Mouse (Mus musculus) liver, postnatal 0 days (tissue): ENCODE data around the gene Pum2.

ENCODE experiments used
- CTCF ChIP-seq: sonication (generic); IDR thresholded peaks from 2 replicates; pipeline ENCODE4 v1.5.1; 2016; ENCODE audit warnings: antibody characterized with exemption, low read depth
- EP300 ChIP-seq: IDR thresholded peaks from 2 replicates; pipeline ENCODE4 v1.6.1; 2016; ENCODE audit warnings: antibody characterized with exemption, low read depth, mild to moderate bottlenecking

DNA sequence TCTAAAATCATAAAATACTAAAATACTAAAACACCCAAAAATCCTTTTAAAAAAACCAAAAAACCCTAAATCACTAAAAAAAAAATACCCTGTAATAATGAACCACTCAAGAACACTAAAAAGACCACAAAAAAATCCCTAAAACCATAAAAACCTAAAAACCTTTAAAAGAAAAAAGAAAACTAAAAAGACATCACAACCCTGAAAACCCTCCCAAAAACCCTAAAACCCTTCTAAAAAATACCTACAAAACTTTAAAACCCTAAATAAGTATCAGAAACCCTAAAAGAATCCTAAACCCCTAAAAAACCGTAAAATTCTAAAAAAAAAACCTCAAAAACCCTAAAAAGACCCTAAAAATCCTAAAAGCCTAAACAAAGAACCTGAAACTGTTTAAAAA lies 42.2 kb upstream of the Pum2 start:
- no peak for TF ChIP-seq CTCF
- TF ChIP-seq EP300, result no peak
